Mouse (Mus musculus): ENCODE results near the gene Kcns1.

GRCm38 (mm10) chr2:164180770-164181169 lies 9.9 kb upstream of the Kcns1 start:
- TF ChIP-seq ZNF384 (IDR thresholded peaks at IDR 0.05; ENCODE audit: low read depth, low read length) (no peak), MAFK (IDR thresholded peaks at IDR 0.05; ENCODE audit: insufficient read depth, low read depth, low read length) (no peak)

Measured in ES-E14 (cell line).